Mouse (Mus musculus) CH12.LX (cell line): ENCODE results near the gene Irf3. TPM values are rescaled to one million over a fixed set of nuclear protein-coding genes. Genes with fewer than 3 reads are reported as not detected.

Experiments
- DNase-seq: peaks from one replicate; pipeline ENCODE4 v3.0.0-alpha.2; 2013; ENCODE audit errors: extremely low read depth
- H3K27ac ChIP-seq: 2 replicates; pipeline ENCODE4 v1.5.1; 2012; ENCODE audit warnings: low read depth, mild to moderate bottlenecking, control low read depth, moderate library complexity; ENCODE audit not compliant: insufficient read depth
- H3K27me3 ChIP-seq: replicated peaks from 2 replicates; pipeline ENCODE3; 2012; ENCODE audit warnings: inconsistent platforms
- H3K36me3 ChIP-seq, 2 experiments: replicated peaks in 1 of 2; 2 replicates each; pipeline versions ENCODE3 to v1.6.1; 2012; ENCODE audit warnings: inconsistent platforms in 1 of 2, low read length in 1 of 2, mild to moderate bottlenecking in 1 of 2, mixed read lengths in 1 of 2, moderate library complexity in 1 of 2; ENCODE audit not compliant: control insufficient read depth in 1 of 2, insufficient read depth in 1 of 2
- H3K4me1 ChIP-seq, 2 experiments: 2 replicates each; pipeline ENCODE4 v1.6.1; 2012; ENCODE audit warnings: inconsistent platforms in 1 of 2, moderate library complexity in 1 of 2; ENCODE audit not compliant: insufficient read depth in 2 of 2, control insufficient read depth in 1 of 2
- H3K4me2 ChIP-seq: 2 replicates; pipeline ENCODE4 v1.6.1; 2012; ENCODE audit warnings: low read depth, mild to moderate bottlenecking, control low read depth; ENCODE audit not compliant: poor library complexity, insufficient read depth, severe bottlenecking
- H3K4me3 ChIP-seq, 3 experiments: fragments of 150-350 bp in 1 of 3; sonication (generic) in 1 of 3; replicated peaks in 1 of 3; 2 replicates each; pipeline versions ENCODE3 to v1.5.1; 2011 to 2012; ENCODE audit warnings: low read depth in 2 of 3, low read length in 2 of 3, mild to moderate bottlenecking in 2 of 3, moderate library complexity in 2 of 3, control low read depth in 1 of 3, improper control_type of control experiment in 1 of 3, inconsistent platforms in 1 of 3, mixed read lengths in 1 of 3; ENCODE audit not compliant: poor library complexity in 1 of 3
- H3K79me2 ChIP-seq: replicated peaks from 2 replicates; pipeline ENCODE4 v1.6.1; 2012; ENCODE audit warnings: mild to moderate bottlenecking, moderate library complexity; ENCODE audit not compliant: control insufficient read depth, poor library complexity, insufficient read depth, severe bottlenecking; ENCODE audit errors: extremely low read depth
- H3K9ac ChIP-seq: 2 replicates; pipeline ENCODE4 v1.6.1; 2012; ENCODE audit warnings: low read depth, mild to moderate bottlenecking, control low read depth, moderate library complexity; ENCODE audit not compliant: insufficient read depth
- H3K9me3 ChIP-seq: replicated peaks from 2 replicates; pipeline ENCODE3; 2012; ENCODE audit warnings: low read length, inconsistent platforms, mixed read lengths
- BHLHE40 ChIP-seq: IDR thresholded peaks from 2 replicates; pipeline ENCODE4 v1.6.1; 2011; ENCODE audit warnings: mild to moderate bottlenecking, low read depth, low read length, improper control_type of control experiment
- CHD1 ChIP-seq: IDR thresholded peaks from 2 replicates; pipeline ENCODE4 v1.6.1; 2012; ENCODE audit warnings: low read depth, low read length, improper control_type of control experiment, inconsistent platforms
- CHD2 ChIP-seq: IDR thresholded peaks from 2 replicates; pipeline ENCODE4 v1.6.1; 2011; ENCODE audit warnings: low read length, improper control_type of control experiment
- E2F4 ChIP-seq: IDR thresholded peaks from 2 replicates; pipeline ENCODE4 v1.6.1; 2011; ENCODE audit warnings: low read depth, low read length, improper control_type of control experiment; ENCODE audit not compliant: insufficient replicate concordance
- ELF1 ChIP-seq: IDR thresholded peaks from 2 replicates; pipeline ENCODE4 v1.6.1; 2014; ENCODE audit warnings: low read depth, mild to moderate bottlenecking, inconsistent platforms, low read length, improper control_type of control experiment
- GABPA ChIP-seq: IDR thresholded peaks from 2 replicates; pipeline ENCODE4 v1.6.1; 2012; ENCODE audit warnings: low read depth, low read length, improper control_type of control experiment, inconsistent platforms; ENCODE audit not compliant: insufficient replicate concordance
- IRF4 ChIP-seq: IDR thresholded peaks from 2 replicates; pipeline ENCODE4 v1.6.1; 2014; ENCODE audit warnings: low read depth, mild to moderate bottlenecking, inconsistent platforms, low read length, improper control_type of control experiment
- JUN ChIP-seq: IDR thresholded peaks from 2 replicates; pipeline ENCODE4 v1.6.1; 2011; ENCODE audit warnings: low read depth, mild to moderate bottlenecking, low read length, improper control_type of control experiment, moderate library complexity; ENCODE audit not compliant: insufficient read depth
- JUND ChIP-seq: conservative IDR thresholded peaks from 2 replicates; pipeline ENCODE4 v1.6.1; 2011; ENCODE audit warnings: low read depth, low read length, improper control_type of control experiment
- KAT2A ChIP-seq: IDR thresholded peaks from 2 replicates; pipeline ENCODE4 v1.6.1; 2012; ENCODE audit warnings: low read length, improper control_type of control experiment, inconsistent platforms; ENCODE audit not compliant: insufficient replicate concordance
- MAFK ChIP-seq: IDR thresholded peaks from 2 replicates; pipeline ENCODE4 v1.6.1; 2011; ENCODE audit warnings: low read length, improper control_type of control experiment; ENCODE audit not compliant: insufficient replicate concordance
- MAX ChIP-seq: IDR thresholded peaks from 2 replicates; pipeline ENCODE4 v1.6.1; 2011; ENCODE audit warnings: low read length, improper control_type of control experiment
- MEF2A ChIP-seq: IDR thresholded peaks from 2 replicates; pipeline ENCODE4 v1.6.1; 2014; ENCODE audit warnings: low read depth, mild to moderate bottlenecking, inconsistent platforms, low read length, improper control_type of control experiment, borderline replicate concordance
- PAX5 ChIP-seq: IDR thresholded peaks from 2 replicates; pipeline ENCODE4 v1.6.1; 2012; ENCODE audit warnings: low read length, inconsistent platforms, mixed read lengths
- POLR2A ChIP-seq: IDR thresholded peaks from 2 replicates; pipeline ENCODE4 v1.6.1; 2011; ENCODE audit warnings: low read depth, mild to moderate bottlenecking, improper control_type of control experiment, low read length
- POLR2AphosphoS2 ChIP-seq: IDR thresholded peaks from 2 replicates; pipeline ENCODE4 v1.6.1; 2011; ENCODE audit warnings: low read depth, low read length, improper control_type of control experiment
- RAD21 ChIP-seq: IDR thresholded peaks from 2 replicates; pipeline ENCODE4 v1.6.1; 2011; ENCODE audit warnings: low read depth, mild to moderate bottlenecking, low read length, improper control_type of control experiment, moderate library complexity
- SMC3 ChIP-seq: IDR thresholded peaks from 2 replicates; pipeline ENCODE4 v1.6.1; 2011; ENCODE audit warnings: low read depth, low read length, improper control_type of control experiment
- TBP ChIP-seq: conservative IDR thresholded peaks from 2 replicates; pipeline ENCODE4 v1.6.1; 2011; ENCODE audit warnings: low read depth, low read length, improper control_type of control experiment
- TCF12 ChIP-seq: IDR thresholded peaks from 2 replicates; pipeline ENCODE4 v1.6.1; 2014; ENCODE audit warnings: low read depth, mild to moderate bottlenecking, inconsistent platforms, low read length, improper control_type of control experiment
- UBTF ChIP-seq: IDR thresholded peaks from 2 replicates; pipeline ENCODE4 v1.6.1; 2012; ENCODE audit warnings: low read depth, mild to moderate bottlenecking, inconsistent platforms, low read length, improper control_type of control experiment, moderate library complexity
- ZMIZ1 ChIP-seq: IDR thresholded peaks from 2 replicates; pipeline ENCODE4 v1.6.1; 2012; ENCODE audit warnings: low read depth, mild to moderate bottlenecking, inconsistent platforms, low read length, improper control_type of control experiment
- ZNF384 ChIP-seq: IDR thresholded peaks from 2 replicates; pipeline ENCODE4 v1.6.1; 2012; ENCODE audit warnings: low read depth, low read length, improper control_type of control experiment, inconsistent platforms
- dilution Hi-C: fragments of 300-500 bp; cut with MboI; formaldehyde crosslinking; loops from 2 replicates; pipeline ENCODE4 v1.14.3; 2020; ENCODE audit warnings: low sequenced_read_pairs; ENCODE audit not compliant: extremely low pct_unique_long_range_greater_than_20kb, extremely low pct_ligation_motif_present
- in situ Hi-C: fragments of 300-500 bp; cut with MboI; formaldehyde crosslinking; loops from 3 replicates; pipeline ENCODE4 v1.14.3; 2019; ENCODE audit warnings: low sequenced_read_pairs, low pct_ligation_motif_present, low pct_unique_long_range_greater_than_20kb, mixed read lengths
- polyA plus RNA-seq: library from polyadenylated mRNA; unstranded; fragments of >175 nt; gene quantifications from 2 replicates; pipeline ENCODE4 v1.2.1, GENCODE M21; 2012; ENCODE audit warnings: low read depth; ENCODE audit not compliant: insufficient read length
- total RNA-seq, 2 experiments: library from RNA; depleted of rRNA; stranded (reverse); fragments of 300-350 nt in 1 of 2; fragments of >200 nt in 1 of 2; gene quantifications; 2 replicates each; pipeline ENCODE4 v1.2.3; 2012 to 2014

Irf3 gene
- total and polyA plus RNA-seq, 3 experiments, result 33.5 to 79.7 (median 56.5) TPM

DNA sequence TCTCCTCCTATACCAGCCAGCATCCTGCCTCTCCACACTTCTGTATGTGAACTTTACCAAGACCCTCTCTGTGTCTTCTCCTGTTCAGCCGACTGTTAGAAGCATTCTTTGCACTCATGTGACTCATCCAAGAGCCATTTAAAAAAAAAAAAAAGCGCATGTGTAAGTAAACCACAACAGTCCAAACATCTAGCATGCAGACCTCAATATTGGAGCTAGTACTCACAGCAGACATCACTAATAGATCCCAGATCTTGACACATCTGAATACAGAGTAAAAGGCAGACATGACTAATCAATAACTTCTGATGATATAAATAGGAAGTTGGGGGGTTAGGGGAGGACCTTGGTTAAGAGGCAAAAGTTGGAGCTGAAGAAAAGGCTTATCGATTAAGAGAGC is 38.2 kb downstream of the Irf3 start:
- H3K9ac ChIP-seq, result no peak overlapping the region
- TF ChIP-seq IRF4 (no peak), MAFK (no peak), GABPA (no peak), ZMIZ1 (no peak), KAT2A (no peak), MEF2A (no peak), POLR2A (no peak), BHLHE40 (no peak), SMC3 (no peak), CHD1 (no peak), JUN (no peak), CHD2 (no peak)
- H3K4me3 ChIP-seq, result no peak overlapping the region
- H3K36me3 ChIP-seq, result peaks cover 71 to 95% of the 10 kb centered on the region in 2 experiments
- no peak overlapping the region for H3K27ac ChIP-seq
- no peak overlapping the region for H3K4me2 ChIP-seq
- H3K9me3 ChIP-seq, result no peaks in the 10 kb centered on the region
- no peak for DNase-seq
- dilution Hi-C loops (no loop called here), in situ Hi-C loops (no loop called here)
- no peaks in the 10 kb centered on the region for H3K4me1 ChIP-seq
- no peaks in the 10 kb centered on the region; the same call in none of the 2 replicates for H3K79me2 ChIP-seq
- H3K27me3 ChIP-seq, result no peaks in the 10 kb centered on the region

DNA sequence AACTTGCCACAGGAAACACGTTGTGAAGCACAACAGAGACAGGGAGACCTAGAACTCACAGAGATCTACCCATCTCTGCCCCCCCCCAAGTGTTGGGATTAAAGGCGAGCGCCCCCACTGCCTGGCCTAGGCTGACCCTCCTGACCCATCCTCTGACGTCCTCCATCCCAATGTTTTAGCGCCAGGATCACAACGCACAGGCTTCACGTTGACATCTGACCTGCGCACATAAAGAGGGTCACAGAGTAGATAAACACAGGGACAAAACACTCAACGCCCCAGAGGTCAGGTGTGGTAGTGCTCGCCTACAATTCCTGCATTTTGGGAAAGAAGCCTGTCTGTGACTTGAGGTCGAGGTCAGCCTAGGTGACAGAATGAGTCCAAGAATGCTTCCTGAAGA is 39.3 kb downstream of the Irf3 start:
- dilution Hi-C loops, result no loop called here
- Histone ChIP-seq H3K9ac (no peak overlapping the region), H3K4me1 (no peaks in the 10 kb centered on the region), H3K27ac (no peak overlapping the region), H3K4me2 (no peak overlapping the region), H3K27me3 (no peaks in the 10 kb centered on the region), H3K79me2 (no peaks in the 10 kb centered on the region; the same call in none of the 2 replicates), H3K4me3 (no peak overlapping the region), H3K36me3 (peaks cover 70 to 96% of the 10 kb centered on the region in 2 experiments), H3K9me3 (no peaks in the 10 kb centered on the region)
- TF ChIP-seq POLR2AphosphoS2 (no peak), SMC3 (no peak), ELF1 (no peak), RAD21 (no peak), CHD1 (no peak), TBP (no peak), E2F4 (no peak), ZNF384 (no peak), UBTF (no peak), TCF12 (no peak), JUN (no peak), PAX5 (no peak), MAX (no peak), KAT2A (no peak), POLR2A (no peak), JUND (no peak)
- in situ Hi-C loops, result no loop called here
- DNase-seq, result no peak
